20 mouse cellular contexts compared by ENCODE assay signal in genomic region chr15:84850321-84850720, GRCm38 (mm10). TPM values are rescaled to one million over a fixed set of nuclear protein-coding genes. Genes with fewer than 3 reads are reported as not detected.
DNase-seq lines count a peak whose midpoint lies in the region; ATAC-seq and TF ChIP-seq lines count a peak whose summit lies in the region.
"Had no signal": no experiment of that assay in that cellular context is flagged by ENCODE, and none has a peak within 500 bp of the region (broad histone marks: within the 10 kb centered on the region; RNA-seq: fewer than 3 reads in every experiment).

No protein-coding gene starts in this region.

- H3K4me2 ChIP-seq in lung, postnatal 0 days (replicated peaks; ENCODE audit: low read depth, low read length): no peak overlapping the region
- no peak overlapping the region for H3K4me2 ChIP-seq in forebrain, postnatal 0 days (ENCODE audit: low read depth)
- H3K4me2 ChIP-seq: heart, embryonic 11.5 days; intestine, embryonic 15.5 days; limb, embryonic 12.5 days; stomach, embryonic 15.5 days had no signal

- H3K9ac ChIP-seq in lung, postnatal 0 days (replicated peaks; ENCODE audit: low read depth): no peak overlapping the region
- H3K9ac ChIP-seq in MEL (ENCODE audit: control insufficient read depth, low read depth, low read length, poor library complexity, severe bottlenecking): no peak overlapping the region
- no peak overlapping the region; the same call in 1 of the 2 replicates for H3K9ac ChIP-seq in forebrain, postnatal 0 days
- H3K9ac ChIP-seq: forebrain, embryonic 15.5 days; intestine, embryonic 15.5 days; limb, embryonic 12.5 days; liver, postnatal 0 days; stomach, embryonic 15.5 days had no signal

- H3K79me2 ChIP-seq in MEL (ENCODE audit: control insufficient read depth, insufficient read depth, low read length, poor library complexity): peaks cover 16% of the 10 kb centered on the region

- H3K9me3 ChIP-seq in lung, postnatal 0 days (ENCODE audit: low read length): no peaks in the 10 kb centered on the region
- H3K9me3 ChIP-seq in MEL (replicated peaks; ENCODE audit: insufficient read depth, low read length): no peaks in the 10 kb centered on the region
- H3K9me3 ChIP-seq in forebrain, postnatal 0 days (ENCODE audit: low read length): no peaks in the 10 kb centered on the region
- H3K9me3 ChIP-seq: forebrain, embryonic 15.5 days; intestine, embryonic 15.5 days; limb, embryonic 12.5 days; stomach, embryonic 15.5 days had no signal

- ATAC-seq in cerebellum, adult (ENCODE audit: insufficient number of reproducible peaks, low FRiP score, low TSS enrichment): no peak
- ATAC-seq in lung, postnatal 0 days: no peak
- ATAC-seq in forebrain, postnatal 0 days: no peak
- ATAC-seq: forebrain, embryonic 15.5 days; intestine, embryonic 15.5 days; liver, postnatal 0 days had no signal

- H3K27me3 ChIP-seq in lung, postnatal 0 days (replicated peaks; ENCODE audit: insufficient read depth, low read length): peaks cover 15% of the 10 kb centered on the region
- H3K27me3 ChIP-seq in MEL (ENCODE audit: control insufficient read depth in 1 of 2, insufficient read depth in 2 of 2, low read length in 2 of 2): no peaks in the 10 kb centered on the region
- no peaks in the 10 kb centered on the region for H3K27me3 ChIP-seq in forebrain, postnatal 0 days (ENCODE audit: insufficient read depth, low read length)
- H3K27me3 ChIP-seq: forebrain, embryonic 15.5 days had no signal

- no peak overlapping the region for H3K27ac ChIP-seq in lung, postnatal 0 days (ENCODE audit: low read length)
- H3K27ac ChIP-seq in MEL (ENCODE audit: control insufficient read depth, low read depth, low read length): no peak overlapping the region
- H3K27ac ChIP-seq in forebrain, postnatal 0 days (ENCODE audit: low read depth, low read length): no peak overlapping the region
- H3K27ac ChIP-seq: forebrain, embryonic 15.5 days; intestine, embryonic 15.5 days; limb, embryonic 12.5 days; stomach, embryonic 15.5 days had no signal

- H3K4me1 ChIP-seq in lung, postnatal 0 days (ENCODE audit: insufficient read depth, low read depth, low read length): peaks cover 10% of the 10 kb centered on the region
- peaks cover 0 to 1% of the 10 kb centered on the region in 2 experiments; a peak in 1 of 4 replicates for H3K4me1 ChIP-seq in MEL (ENCODE audit: control insufficient read depth in 1 of 2, insufficient read depth in 2 of 2, low read length in 2 of 2)
- H3K4me1 ChIP-seq in forebrain, postnatal 0 days (ENCODE audit: insufficient read depth): 0 out of 2 replicates have a peak, but pooled peaks cover 9% of the 10 kb centered on the region

- 100% methylated on average over 1 of the region's 1 CpGs for WGBS in lung, postnatal 0 days
- whole genome bisulfite sequencing in forebrain, postnatal 0 days: 89% methylated on average over 1 of the region's 1 CpGs

- no peaks in the 10 kb centered on the region for H3K36me3 ChIP-seq in lung, postnatal 0 days (ENCODE audit: insufficient read depth, low read length)
- peaks cover 0 to 4% of the 10 kb centered on the region in 2 experiments; a peak in 2 of 4 replicates for H3K36me3 ChIP-seq in MEL (ENCODE audit: control insufficient read depth in 1 of 2, insufficient read depth in 2 of 2, low read length in 2 of 2)
- H3K36me3 ChIP-seq in forebrain, postnatal 0 days (ENCODE audit: insufficient read depth): no peaks in the 10 kb centered on the region
- H3K36me3 ChIP-seq: forebrain, embryonic 15.5 days; intestine, embryonic 15.5 days; limb, embryonic 12.5 days; stomach, embryonic 15.5 days had no signal

- no peak overlapping the region for H3K4me3 ChIP-seq in lung, postnatal 0 days (ENCODE audit: low read depth, low read length)
- H3K4me3 ChIP-seq in MEL (ENCODE audit: control insufficient read depth in 1 of 2, insufficient read depth in 1 of 2, low read depth in 2 of 2, low read length in 2 of 2): no peak overlapping the region
- H3K4me3 ChIP-seq in forebrain, postnatal 0 days (ENCODE audit: low read depth, low read length): no peak overlapping the region
- H3K4me3 ChIP-seq: forebrain, embryonic 15.5 days; intestine, embryonic 15.5 days; limb, embryonic 12.5 days; myocyte; stomach, embryonic 15.5 days had no signal

- no peak for TF ChIP-seq POLR2A in MEL (IDR thresholded peaks at IDR 0.05; ENCODE audit: control insufficient read depth in 1 of 2, insufficient read depth in 1 of 2, low read depth in 1 of 2, low read length in 2 of 2, poor library complexity in 1 of 2)

- DNase-seq in cerebellum, adult 11 months: peak; percentile 5
- no peak for DNase-seq in lung, postnatal 0 days (ENCODE audit: low spot score)
- DNase-seq in lung, postnatal 4 days: no peak
- DNase-seq in 3T3-L1 (ENCODE audit: low read depth, low spot score) (peak; percentile 7), MEL (ENCODE audit: low read depth, low spot score) (peak; percentile 22)
- DNase-seq in spleen, postnatal 36 days (ENCODE audit: low spot score in 2 of 2): no peak
- no peak for DNase-seq in forebrain, postnatal 0 days
- DNase-seq: adrenal gland, adult 2 months; gastrocnemius, postnatal 10 days; heart, postnatal 36 days; layer of hippocampus, postnatal 36 days; liver, postnatal 0 days; right cerebral cortex, postnatal 4 days had no signal

- TF ChIP-seq EP300 in lung, postnatal 0 days (IDR thresholded peaks at IDR 0.05): no peak
- no peak for TF ChIP-seq EP300 in MEL (IDR thresholded peaks at IDR 0.05; ENCODE audit: low read depth in 1 of 2, low read length in 2 of 2)

- no peak for TF ChIP-seq RAD21 in MEL (IDR thresholded peaks at IDR 0.05; ENCODE audit: low read depth, low read length)

- TF ChIP-seq CTCF in lung, postnatal 0 days (IDR thresholded peaks at IDR 0.05): peak; percentile 15; the same call in 1 of the 2 replicates
- peak; percentile 26 to 32 (median 31); a peak in 4 of 6 replicates for TF ChIP-seq CTCF in MEL (IDR thresholded peaks at IDR 0.05 in 2 of 3, conservative IDR thresholded peaks at IDR 0.05 in 1 of 3; ENCODE audit: control insufficient read depth in 1 of 3, insufficient read depth in 1 of 3, low read depth in 2 of 3, low read length in 3 of 3, poor library complexity in 1 of 3, severe bottlenecking in 1 of 3)
- no peak for TF ChIP-seq CTCF in forebrain, postnatal 0 days (IDR thresholded peaks at IDR 0.05; ENCODE audit: low read depth)

TF ChIP-seq in MEL, 35 proteins besides CTCF, POLR2A, EP300 and RAD21:
- no peak for TF ChIP-seq KAT2A (conservative IDR thresholded peaks at IDR 0.05; ENCODE audit: low read depth, low read length)
- TF ChIP-seq HCFC1 (IDR thresholded peaks at IDR 0.05; ENCODE audit: low read depth, low read length): no peak
- no peak for TF ChIP-seq NRF1 (IDR thresholded peaks at IDR 0.05; ENCODE audit: insufficient read depth, low read depth, low read length, poor library complexity, severe bottlenecking)
- TF ChIP-seq USF2 (IDR thresholded peaks at IDR 0.05; ENCODE audit: borderline replicate concordance in 1 of 2, insufficient read depth in 1 of 2, low read depth in 1 of 2, low read length in 2 of 2): no peak
- TF ChIP-seq SMC3 (IDR thresholded peaks at IDR 0.05; ENCODE audit: low read depth, low read length): no peak
- no peak for TF ChIP-seq ZKSCAN1 (IDR thresholded peaks at IDR 0.05; ENCODE audit: low read depth, low read length)
- no peak for TF ChIP-seq ZNF384 (IDR thresholded peaks at IDR 0.05; ENCODE audit: low read depth, low read length)
- no peak for TF ChIP-seq TAL1 (IDR thresholded peaks at IDR 0.05; ENCODE audit: low read length)
TF ChIP-seq in MEL: peak in this region for 0.

RNA-seq across cellular contexts. Expression of gene Phf21b, which starts 5.5 kb away (rescaled TPM):
- polyA plus RNA-seq in lung, postnatal 0 days (2015; fragmentation: Nextera tagmentation; extraction: Ambion mirVana): 0.08 and 0.12 TPM in 2 replicates
- total RNA-seq in MEL (2012; rRNA removed): 3.3 and 4.7 TPM in 2 replicates
- 10 to 100 TPM in 1 of 2 experiments, not detected in 1; 14.7 TPM for polyA plus RNA-seq in MEL (2012; ENCODE audit: insufficient read depth in 1 of 2, insufficient read length in 2 of 2, low read depth in 1 of 2, low replicate concordance in 2 of 2, missing spikeins in 1 of 2)
- 13.5 and 20.0 TPM in 2 replicates for total RNA-seq in forebrain, postnatal 0 days (2014; rRNA removed)
- 2.5 and 2.7 TPM in 2 replicates for polyA plus RNA-seq in forebrain, postnatal 0 days (2015; fragmentation: Nextera tagmentation; extraction: Ambion mirVana)
- polyA plus RNA-seq: liver, postnatal 0 days had no signal

Comparison
In these comparisons a context has a peak if more than half of its experiments do, and no peak if none do; other contexts are left out.
1. DNase-seq: peak in cerebellum, adult 11 months (single experiment), 3T3-L1 (single experiment) and MEL (single experiment); none in lung, postnatal 0 days (single experiment), lung, postnatal 4 days (0 of 2), spleen, postnatal 36 days (0 of 2) and forebrain, postnatal 0 days (single experiment).